Mouse (Mus musculus) A20 (cell line): ENCODE data around the gene Gm2696.
"Not testable (repeated sequence)": the region's sequence is repeated elsewhere in the genome, so short reads cannot be mapped to it uniquely, and the experiment has no call there.

ENCODE experiments used
- DNase-seq: peaks from one replicate; pipeline ENCODE4 v3.0.0-alpha.2; 2011; ENCODE audit warnings: low read depth, low spot score

Gm2696 gene

GRCm38 (mm10) chr10:77814382-77814781, at the start of gene Gm2696:
TSS of gene Gm2696 (plus strand) at chr10:77814682.
- no peak for DNase-seq

- DNase-seq: no peak
These were observed 44.8 kb upstream of the Gm2696 start for GRCm38 (mm10) chr10:77769727-77770126.

- not testable (repeated sequence) for DNase-seq
These were observed 43.3 kb upstream of the Gm2696 start, which contains the start of gene Gm3238 for GRCm38 (mm10) chr10:77771225-77771624. TSS of gene Gm3238 (minus strand) at chr10:77771325.

DNA sequence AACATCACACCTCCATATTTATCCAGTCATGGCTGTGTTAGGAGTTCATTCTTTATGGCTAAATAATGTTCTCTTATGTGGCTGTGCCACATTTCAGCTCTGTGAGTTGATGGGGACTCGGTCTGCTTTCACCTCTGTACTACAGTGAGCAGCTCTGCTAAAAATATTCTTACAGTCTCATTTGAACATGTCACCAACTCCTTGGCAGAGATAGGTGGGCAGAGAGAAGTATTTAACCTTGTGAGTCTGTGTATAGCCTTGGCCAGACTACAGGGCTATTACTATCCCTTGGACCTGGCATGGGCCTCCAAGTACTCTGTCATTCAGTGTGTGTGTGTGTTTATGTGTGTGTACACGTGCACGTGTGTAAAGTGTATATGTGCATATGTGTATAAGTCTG, 42.3 kb upstream of the Gm2696 start:
- not testable (repeated sequence) for DNase-seq

- DNase-seq: not testable (repeated sequence)
These were observed 37.6 kb upstream of the Gm2696 start, which contains the start of gene Gm7138 for GRCm38 (mm10) chr10:77776844-77777243. TSS of gene Gm7138 (minus strand) at chr10:77776944.

DNA sequence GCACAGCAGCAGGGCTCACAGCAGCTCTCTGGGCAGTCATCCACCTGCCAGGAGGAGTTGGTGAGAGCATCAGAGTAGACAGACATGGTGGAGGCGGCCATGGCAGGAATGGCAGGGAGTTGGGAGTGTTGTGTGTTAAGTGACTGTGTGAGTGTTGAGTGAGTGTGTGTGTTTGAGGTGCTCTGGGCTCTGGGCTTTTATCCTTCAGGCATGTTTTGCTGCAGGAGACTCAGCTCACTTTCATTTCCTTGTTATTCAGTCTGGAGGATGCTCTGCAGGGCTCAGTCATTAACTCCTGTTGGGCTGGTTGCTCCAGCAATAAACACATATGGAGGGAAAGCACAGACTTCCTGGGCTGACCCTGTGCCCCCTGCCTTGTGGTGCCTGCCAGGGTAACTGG, 32.0 kb upstream of the Gm2696 start, which contains the start of gene Gm3250:
Gm3250 (minus strand) TSS at position 101 of the 400 bp plus-strand sequence.
- not testable (repeated sequence) for DNase-seq

- not testable (repeated sequence) for DNase-seq
These were observed 31.1 kb upstream of the Gm2696 start for GRCm38 (mm10) chr10:77783396-77783795.

DNA sequence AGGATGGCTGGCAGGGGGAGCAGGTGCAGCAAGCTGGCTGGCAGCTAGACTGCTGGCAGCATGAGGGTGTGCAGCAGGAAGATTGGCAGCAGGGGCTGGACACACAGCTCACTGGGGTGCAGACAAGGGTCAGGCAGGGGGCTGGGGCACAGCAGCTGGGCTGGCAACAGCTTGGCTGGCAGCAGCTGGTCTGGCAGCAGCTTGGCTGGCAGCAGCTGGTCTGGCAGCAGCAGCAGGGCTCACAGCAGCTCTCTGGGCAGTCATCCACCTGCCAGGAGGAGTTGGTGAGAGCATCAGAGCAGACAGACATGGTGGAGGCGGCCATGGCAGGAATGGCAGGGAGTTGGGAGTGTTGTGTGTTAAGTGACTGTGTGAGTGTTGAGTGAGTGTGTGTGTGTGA, 26.6 kb upstream of the Gm2696 start, which contains the start of gene Gm7137:
Gm7137 (minus strand) TSS at position 325 of the 400 bp plus-strand sequence.
- DNase-seq: not testable (repeated sequence)

DNA sequence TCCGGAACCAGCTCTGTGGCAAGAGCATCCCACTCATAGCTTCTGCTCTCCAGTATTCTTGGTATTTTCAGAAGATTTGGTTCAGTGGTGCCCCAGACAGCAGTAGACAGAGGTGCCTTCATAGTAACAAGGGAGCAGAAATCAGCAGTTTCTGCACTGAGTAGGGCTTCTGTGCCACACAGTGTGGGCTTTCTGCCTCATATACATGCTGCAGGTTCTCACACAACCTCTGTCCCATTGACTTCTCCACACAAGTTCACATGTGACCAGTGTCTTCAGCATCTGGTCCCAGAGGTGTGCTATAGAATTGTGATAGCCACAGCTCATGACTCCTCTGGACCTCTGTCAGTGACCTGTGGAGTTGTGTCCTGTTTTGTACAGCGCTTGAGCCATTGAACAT, 25.9 kb upstream of the Gm2696 start:
- no peak for DNase-seq

- no peak for DNase-seq
These were observed 19.5 kb upstream of the Gm2696 start, which contains the start of gene Gm9639 for GRCm38 (mm10) chr10:77794976-77795375. TSS of gene Gm9639 (minus strand) at chr10:77795076.

- DNase-seq: no peak
These were observed 16.8 kb upstream of the Gm2696 start for GRCm38 (mm10) chr10:77797677-77798076.

DNA sequence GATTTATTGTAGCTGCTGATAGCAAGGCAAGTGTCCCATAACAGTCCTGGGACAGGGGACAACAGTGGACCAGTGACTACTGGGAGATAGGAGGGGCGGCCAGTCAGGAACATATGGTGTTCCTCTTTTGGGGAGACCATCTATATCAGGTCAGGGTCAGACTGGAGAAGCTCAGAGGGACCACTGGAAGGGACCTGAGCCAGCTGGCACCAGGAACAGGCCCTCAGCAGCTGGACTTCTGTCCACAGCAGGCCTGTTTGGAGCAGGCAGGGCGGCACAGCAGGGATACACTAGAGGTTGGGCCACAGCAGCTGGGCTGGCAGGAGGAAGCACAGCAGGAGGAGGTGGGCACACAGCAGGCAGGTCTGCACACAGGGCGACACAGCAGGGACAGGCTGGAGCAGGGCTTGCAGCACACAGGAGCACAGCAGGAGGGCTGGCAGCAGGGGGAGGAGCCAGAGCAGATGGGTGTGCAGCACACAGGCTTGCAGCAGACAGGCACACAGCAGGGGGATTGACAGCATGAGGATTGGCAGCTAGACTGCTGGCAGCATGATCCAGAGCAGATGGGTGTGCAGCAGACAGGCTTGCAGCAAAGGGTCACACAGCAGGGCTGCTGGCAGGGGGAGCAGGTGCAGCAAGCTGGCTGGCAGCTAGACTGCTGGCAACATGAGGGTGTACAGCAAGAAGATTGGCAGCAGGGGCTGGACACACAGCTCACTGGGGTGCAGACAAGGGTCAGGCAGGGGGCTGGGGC, 16.1 kb upstream of the Gm2696 start:
- DNase-seq: not testable (repeated sequence)

GRCm38 (mm10) chr10:77798921-77799508, 15.5 kb upstream of the Gm2696 start, which contains the start of gene Gm19668:
TSS of gene Gm19668 (minus strand) at chr10:77799133.
- no peak for DNase-seq

- DNase-seq: no peak
These were observed 10.4 kb upstream of the Gm2696 start for GRCm38 (mm10) chr10:77804095-77804494.

DNA sequence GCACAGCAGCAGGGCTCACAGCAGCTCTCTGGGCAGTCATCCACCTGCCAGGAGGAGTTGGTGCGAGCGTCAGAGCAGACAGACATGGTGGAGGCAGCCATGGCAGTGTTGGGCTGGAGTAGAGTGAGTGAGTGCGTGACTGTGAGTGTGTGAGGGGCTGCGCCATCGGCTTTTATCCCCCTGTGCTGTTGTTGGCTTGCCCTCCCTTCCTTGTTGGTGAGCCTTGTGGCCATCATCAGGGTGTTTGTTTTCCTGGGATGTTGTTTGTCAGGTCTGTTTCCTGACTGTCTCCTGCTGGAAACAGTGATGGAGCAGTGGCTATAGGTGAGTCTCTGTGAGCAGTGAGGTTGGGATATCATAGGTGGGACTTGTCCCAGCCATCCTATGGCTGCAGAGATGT, 2.7 kb upstream of the Gm2696 start, which contains the start of gene Gm9507:
Gm9507 (minus strand) TSS at position 101 of the 400 bp plus-strand sequence.
- DNase-seq: no peak

DNA sequence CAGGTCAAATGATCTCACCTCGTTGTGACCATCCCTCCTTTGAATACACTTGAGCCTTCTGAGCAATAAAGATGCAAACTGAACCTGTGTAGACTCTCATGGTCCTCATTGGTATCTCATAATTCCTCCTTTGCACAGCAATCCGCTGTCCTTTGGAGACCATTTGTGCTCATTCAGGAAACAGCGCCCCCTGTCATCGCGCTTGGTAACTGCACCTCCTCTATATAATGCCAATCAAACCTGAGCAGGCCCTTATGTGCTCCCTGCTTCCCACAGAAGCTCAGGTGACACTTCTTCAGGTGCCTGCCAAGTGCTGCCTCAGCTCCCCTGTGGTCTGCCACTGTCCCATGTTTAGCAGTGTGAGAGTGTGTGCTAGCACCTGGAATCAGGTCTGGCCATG, 1.0 kb downstream of the Gm2696 start:
- peak; percentile 49 for DNase-seq

- no peak for DNase-seq
These were observed 4.0 kb downstream of the Gm2696 start for GRCm38 (mm10) chr10:77818523-77818922.

GRCm38 (mm10) chr10:77819203-77819602, 4.7 kb downstream of the Gm2696 start:
- DNase-seq: no peak

GRCm38 (mm10) chr10:77826951-77827350, 12.5 kb downstream of the Gm2696 start, which contains the start of gene Krtap10-4:
TSS of gene Krtap10-4 (minus strand) at chr10:77827095.
- no peak for DNase-seq

- no peak for DNase-seq
These were observed 21.2 kb downstream of the Gm2696 start, which contains the start of gene Krtap10-10 for GRCm38 (mm10) chr10:77835647-77836046. TSS of gene Krtap10-10 (plus strand) at chr10:77835947.

- no peak for DNase-seq
These were observed 24.5 kb downstream of the Gm2696 start for GRCm38 (mm10) chr10:77839006-77839405.

DNA sequence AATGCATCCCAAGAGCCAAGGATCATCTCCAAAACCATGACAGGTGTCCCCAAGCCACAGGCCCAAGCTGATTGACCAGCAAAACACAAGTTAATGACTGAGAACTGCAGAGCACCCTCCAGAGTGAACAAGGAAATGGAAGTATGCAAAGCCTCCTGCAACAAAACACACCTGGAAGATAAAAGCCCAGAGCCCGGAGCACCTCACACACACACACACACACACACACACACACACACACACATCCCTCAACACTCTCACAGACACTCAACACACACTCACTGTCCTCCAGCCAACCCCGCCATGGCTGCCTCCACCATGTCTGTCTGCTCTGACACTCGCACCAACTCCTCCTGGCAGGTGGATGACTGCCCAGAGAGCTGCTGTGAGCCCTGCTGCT, 32.0 kb downstream of the Gm2696 start, which contains the start of gene Gm36176:
Gm36176 (plus strand) TSS at position 301 of the 400 bp plus-strand sequence.
- no peak for DNase-seq
